Mouse (Mus musculus) embryonic stem cell, embryonic (primary cell): ENCODE data around the gene Tmem115.

ENCODE experiments used
- CTCF ChIA-PET, 4 experiments: fragments of 300-600 bp in 2 of 4; fragments of 350-600 bp in 2 of 4; sonication (Branson Sonifier 250); formaldehyde crosslinking; loops; one replicate each; lab custom pipeline; 2022; ENCODE audit warnings: inconsistent platforms in 2 of 4; lab: Charles Lee
- POLR2A ChIA-PET, 4 experiments: fragments of 300-600 bp in 2 of 4; fragments of 350-600 bp in 2 of 4; sonication (Branson Sonifier 250); formaldehyde crosslinking; loops; one replicate each; lab custom pipeline; 2022; ENCODE audit warnings: antibody characterized with exemption in 4 of 4, inconsistent platforms in 1 of 4; lab: Charles Lee

The Tmem115 gene

DNA sequence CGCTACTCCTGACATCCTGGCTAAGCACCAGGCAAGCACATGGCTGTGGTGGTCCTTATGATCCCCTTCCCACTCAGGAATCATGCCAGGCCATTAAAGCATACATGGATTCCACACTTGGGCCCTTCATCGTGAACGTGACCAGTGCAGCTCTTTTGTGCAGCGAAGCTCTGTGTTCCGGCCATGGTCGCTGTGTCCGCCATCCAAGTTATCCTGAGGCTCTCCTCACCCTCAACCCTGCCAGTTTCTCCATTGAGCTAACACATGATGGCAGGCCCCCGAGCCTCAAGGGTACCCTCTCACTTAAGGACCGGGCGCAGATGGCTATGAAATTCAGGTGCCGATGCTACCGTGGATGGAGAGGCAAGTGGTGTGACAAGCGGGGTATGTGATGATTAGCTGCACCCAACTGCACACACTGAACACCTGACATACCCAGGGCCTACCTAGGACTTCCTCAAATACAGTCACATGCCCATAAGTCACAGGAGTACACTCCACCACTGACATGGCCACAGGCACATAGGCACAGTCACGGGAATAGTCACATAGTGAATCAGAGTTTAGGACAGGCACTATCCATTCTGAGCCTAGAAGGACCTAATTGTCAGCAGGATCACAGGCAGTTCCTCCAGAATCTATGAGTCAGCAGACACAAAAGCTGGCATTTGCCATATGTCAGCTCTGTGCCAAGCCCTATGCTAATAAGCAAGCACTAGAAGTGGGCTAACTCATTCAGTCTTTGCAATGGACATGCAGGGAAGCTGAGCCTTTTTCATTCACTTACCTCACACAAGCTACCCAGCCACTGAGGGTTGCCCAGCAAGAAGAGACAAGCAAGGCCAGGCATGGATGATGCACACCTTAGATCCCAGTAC lies 45.5 kb downstream of the Tmem115 start:
- ChIA-PET POLR2A (interaction anchor here in 3 of 4 experiments (0.6 to 29.0 kb wide), 28 partner anchors 8 to 86 kb away, joined by 3 to 450 read pairs (median 7); partner anchors contain the start of genes Ifrd2 (in 3 of the 3), Cyb561d2 (in 2 of the 3), Gnai2 (in 2 of the 3) and Hyal2 (in 2 of the 3)), CTCF (interaction anchor here in 2 of 4 experiments (1.0 to 2.4 kb wide), 6 partner anchors 8 to 205 kb away, joined by 3 to 12 read pairs (median 4); no protein-coding TSS in a partner anchor)

DNA sequence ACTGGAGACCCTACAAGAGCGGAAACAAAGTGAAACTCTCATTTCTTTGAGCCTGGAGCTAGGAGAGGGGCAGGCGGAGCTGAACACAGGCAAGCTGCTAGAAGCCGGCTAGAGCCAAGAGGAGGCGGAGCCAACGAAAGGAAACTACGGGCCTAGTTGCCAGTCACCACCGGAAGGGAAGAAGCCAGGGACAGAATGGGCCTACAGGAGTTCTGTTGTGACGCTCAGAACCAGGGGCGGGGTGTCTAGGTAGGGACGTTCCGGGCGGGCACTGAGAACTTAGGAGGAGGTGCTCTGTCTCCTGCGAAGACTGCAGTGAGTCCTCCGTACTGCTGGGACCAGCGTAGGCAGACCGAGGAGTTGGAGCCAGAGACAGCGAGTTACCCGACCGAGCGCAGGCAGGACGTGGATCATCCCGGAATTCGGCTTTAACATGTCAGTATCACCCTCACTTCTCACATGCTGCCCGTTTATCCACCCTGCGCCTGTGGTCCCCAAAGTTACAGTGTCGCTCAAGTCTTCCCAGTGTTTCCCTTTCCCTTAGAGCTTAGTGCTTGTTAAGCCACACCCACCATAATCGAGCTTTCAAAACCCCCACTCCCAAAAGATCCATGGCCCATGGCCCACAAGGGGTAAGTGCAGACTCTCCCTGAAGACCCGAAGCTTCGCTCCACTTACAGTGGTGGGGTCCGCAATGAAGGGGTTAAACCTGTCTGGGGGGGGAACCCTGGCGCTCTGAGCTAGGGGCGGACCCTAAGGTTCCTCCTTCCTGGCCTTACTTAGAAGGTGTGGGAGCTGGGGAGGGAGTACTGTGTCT lies 47.0 kb downstream of the Tmem115 start, which contains the start of gene Hyal3:
Hyal3 (plus strand) TSS at position 318 of the 817 bp plus-strand sequence.
- CTCF ChIA-PET = interaction anchor here in 3 of 4 experiments (0.5 to 2.4 kb wide), 16 partner anchors 9 to 206 kb away, joined by 3 to 12 read pairs (median 4); partner anchors contain the start of genes Gnai2 (in 1 of the 3) and Hyal2 (in 1 of the 3)
- POLR2A ChIA-PET = interaction anchor here (0.6 to 29.0 kb wide), 46 partner anchors 8 to 284 kb away, joined by 3 to 450 read pairs (median 6); partner anchors contain the start of genes Gnai2 (in 3 of the 4), Hyal2 (in 3 of the 4), Cyb561d2 (in 2 of the 4) and Nprl2 (in 2 of the 4)

DNA sequence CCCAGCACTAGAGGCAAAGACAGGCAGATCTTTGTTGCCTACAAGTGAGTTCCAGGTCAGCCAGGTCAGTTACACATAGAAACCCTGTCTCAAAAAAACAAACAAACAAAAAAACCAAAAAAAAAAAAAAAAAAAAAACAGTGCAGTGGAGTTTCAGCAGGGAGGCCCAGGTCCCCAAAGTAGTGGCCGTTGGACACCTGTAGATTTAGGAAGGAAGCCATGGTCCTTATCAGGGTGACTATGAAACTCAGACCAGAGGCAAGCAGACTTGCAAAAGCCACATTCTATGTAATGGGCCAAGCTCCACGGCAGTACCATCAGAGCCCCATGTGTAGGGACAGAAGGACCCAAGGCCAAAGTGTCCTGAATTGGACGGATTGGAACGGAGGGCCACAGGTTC lies 47.8 kb downstream of the Tmem115 start:
- ChIA-PET CTCF (interaction anchor here in 2 of 4 experiments (0.7 to 2.4 kb wide), 10 partner anchors 13 to 96 kb away, joined by 3 to 12 read pairs (median 4); partner anchors contain the start of genes Gnai2 (in 1 of the 2) and Hyal2 (in 1 of the 2)), POLR2A (interaction anchor here (0.6 to 29.0 kb wide), 28 partner anchors 10 to 1214 kb away, joined by 3 to 450 read pairs (median 10); partner anchors contain the start of genes Hyal2 (in 3 of the 4), Cyb561d2 (in 2 of the 4), Nprl2 (in 2 of the 4) and Ifrd2 (in 1 of the 4))

DNA sequence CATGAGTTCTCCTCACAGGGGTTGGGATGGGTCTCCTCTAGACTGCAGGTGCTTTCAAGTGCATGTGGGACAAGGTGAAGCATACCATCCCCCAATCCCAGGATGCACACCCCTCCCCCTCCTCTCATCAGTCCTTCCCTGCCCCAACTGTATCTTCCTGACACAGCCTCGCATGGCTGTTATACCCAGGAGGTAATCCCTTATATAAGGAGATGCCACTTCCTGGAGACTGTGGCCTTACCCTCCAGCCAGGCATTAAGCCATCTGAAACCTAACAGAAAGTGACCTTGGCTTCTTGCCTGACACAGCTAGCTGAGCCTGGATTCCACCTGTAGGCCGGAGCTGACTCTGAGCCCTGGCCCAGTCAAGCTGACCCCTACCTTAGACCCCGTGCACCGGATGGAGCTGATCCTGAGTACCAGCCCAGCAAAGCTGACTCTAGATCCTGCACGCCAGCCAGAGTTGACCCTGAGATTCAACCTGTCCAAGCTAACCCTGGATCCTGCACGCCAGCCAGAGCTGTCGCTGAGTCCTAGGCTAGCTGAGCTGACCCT lies 48.8 kb downstream of the Tmem115 start:
- CTCF ChIA-PET = interaction anchor here in 3 of 4 experiments (0.8 to 2.0 kb wide), 6 partner anchors 18 to 63 kb away, joined by 3 to 5 read pairs (median 4); no protein-coding TSS in a partner anchor
- POLR2A ChIA-PET = interaction anchor here in 3 of 4 experiments (0.6 to 29.0 kb wide), 17 partner anchors 12 to 412 kb away, joined by 3 to 450 read pairs (median 4); partner anchors contain the start of genes Hyal2 (in 3 of the 3), Tusc2 (in 2 of the 3), Cyb561d2 (in 1 of the 3) and Ifrd2 (in 1 of the 3)

DNA sequence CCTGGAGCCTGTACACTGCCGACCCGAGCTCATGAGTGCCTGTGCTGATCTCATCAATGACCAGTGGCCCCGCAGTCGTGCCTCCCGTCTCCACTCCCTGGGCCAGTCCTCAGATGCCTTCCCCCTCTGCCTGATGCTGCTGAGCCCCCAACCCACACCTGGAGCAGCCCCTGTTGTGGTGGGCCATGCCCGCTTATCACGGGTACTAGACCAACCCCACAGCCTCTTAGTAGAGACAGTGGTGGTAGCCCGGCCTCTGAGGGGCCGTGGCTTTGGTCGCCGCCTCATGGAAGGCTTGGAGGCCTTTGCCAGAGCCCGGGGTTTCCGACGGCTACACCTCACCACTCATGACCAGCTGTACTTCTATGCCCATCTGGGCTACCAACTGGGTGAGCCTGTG lies 49.4 kb downstream of the Tmem115 start:
- POLR2A ChIA-PET = interaction anchor here in 3 of 4 experiments (0.7 to 29.0 kb wide), 13 partner anchors 11 to 412 kb away, joined by 3 to 450 read pairs (median 4); partner anchors contain the start of genes Hyal2 (in 2 of the 3), Tusc2 (in 2 of the 3), Cyb561d2 (in 1 of the 3) and Ifrd2 (in 1 of the 3)
- CTCF ChIA-PET = interaction anchor here in 3 of 4 experiments (0.5 to 2.0 kb wide), 4 partner anchors 17 to 62 kb away, joined by 3 to 5 read pairs (median 4); no protein-coding TSS in a partner anchor

DNA sequence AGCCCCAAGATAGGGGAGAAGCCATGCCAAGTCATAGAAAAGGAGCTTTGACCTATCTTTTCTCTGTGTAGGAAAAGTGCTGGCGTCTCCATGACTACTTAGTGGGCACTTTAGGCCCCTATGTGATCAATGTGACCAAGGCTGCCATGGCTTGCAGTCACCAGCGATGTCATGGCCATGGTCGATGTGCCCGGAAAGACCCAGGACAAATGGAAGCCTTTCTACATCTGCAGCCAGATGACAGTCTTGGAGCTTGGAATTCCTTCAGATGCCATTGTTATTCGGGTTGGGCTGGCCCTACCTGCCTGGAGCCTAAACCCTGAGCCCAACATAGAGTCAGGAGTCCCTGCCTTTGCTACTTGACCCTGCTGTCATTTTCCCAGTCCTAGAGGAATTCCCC lies 52.8 kb downstream of the Tmem115 start:
- ChIA-PET POLR2A (interaction anchor here (0.5 to 29.0 kb wide), 41 partner anchors 8 to 419 kb away, joined by 3 to 450 read pairs (median 7); partner anchors contain the start of genes Hyal1 (in 4 of the 4), Cyb561d2 (in 2 of the 4), Naa80 (in 2 of the 4) and Nprl2 (in 2 of the 4)), CTCF (interaction anchor here (0.7 to 2.5 kb wide), 9 partner anchors 10 to 91 kb away, joined by 3 to 10 read pairs (median 5); partner anchors contain the start of gene Hyal1 (in 1 of the 4))

DNA sequence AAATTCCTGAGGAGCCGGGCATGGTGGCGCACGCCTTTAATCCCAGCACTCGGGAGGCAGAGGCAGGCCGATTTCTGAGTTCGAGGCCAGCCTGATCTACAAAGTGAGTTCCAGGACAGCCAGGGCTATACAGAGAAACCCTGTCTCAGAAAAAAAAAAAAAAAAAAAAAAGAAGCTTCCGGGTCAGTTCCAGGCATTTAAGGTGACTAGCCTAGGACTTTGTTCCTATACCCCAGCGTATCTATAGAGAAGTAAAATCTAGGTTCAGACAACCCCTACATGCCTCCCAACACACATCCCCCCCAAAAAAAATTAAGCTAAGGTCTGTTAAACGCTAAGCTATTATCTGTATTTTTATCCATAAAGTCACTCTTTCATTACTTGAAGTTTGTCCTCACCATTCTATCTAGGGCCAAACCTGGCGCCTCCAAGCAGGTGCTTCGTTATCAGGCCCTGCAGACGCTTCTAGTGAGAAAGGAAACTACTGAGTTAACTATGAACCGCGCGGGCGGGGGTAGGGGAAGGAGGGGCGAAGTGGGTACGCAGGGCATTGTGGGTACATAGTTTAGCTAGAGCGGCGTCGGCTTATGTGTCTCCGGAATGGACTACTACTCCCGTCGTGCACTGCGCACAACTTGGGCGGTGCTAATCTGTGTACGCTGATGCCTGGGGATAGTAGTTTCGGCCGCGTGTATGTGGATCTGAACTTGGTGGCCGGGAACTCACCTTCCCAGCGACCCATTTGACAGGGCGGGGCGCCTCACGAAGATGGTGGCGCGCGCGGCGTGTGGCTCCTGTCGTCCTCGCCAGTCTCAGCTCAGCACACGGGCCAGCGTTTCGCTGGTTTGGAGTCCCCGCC lies 53.5 kb downstream of the Tmem115 start, which contains the start of gene Ifrd2:
Ifrd2 (plus strand) TSS at position 669 of the 859 bp plus-strand sequence.
- POLR2A ChIA-PET = interaction anchor here (0.5 to 29.0 kb wide), 68 partner anchors 7 to 752 kb away, joined by 3 to 450 read pairs (median 4); partner anchors contain the start of genes Hyal1 (in 4 of the 4), Naa80 (in 3 of the 4), Zmynd10 (in 3 of the 4) and Cyb561d2 (in 2 of the 4)
- CTCF ChIA-PET = interaction anchor here (0.6 to 2.5 kb wide), 27 partner anchors 11 to 236 kb away, joined by 3 to 10 read pairs (median 3); partner anchors contain the start of genes Hyal1 (in 1 of the 4) and Zmynd10 (in 1 of the 4)

DNA sequence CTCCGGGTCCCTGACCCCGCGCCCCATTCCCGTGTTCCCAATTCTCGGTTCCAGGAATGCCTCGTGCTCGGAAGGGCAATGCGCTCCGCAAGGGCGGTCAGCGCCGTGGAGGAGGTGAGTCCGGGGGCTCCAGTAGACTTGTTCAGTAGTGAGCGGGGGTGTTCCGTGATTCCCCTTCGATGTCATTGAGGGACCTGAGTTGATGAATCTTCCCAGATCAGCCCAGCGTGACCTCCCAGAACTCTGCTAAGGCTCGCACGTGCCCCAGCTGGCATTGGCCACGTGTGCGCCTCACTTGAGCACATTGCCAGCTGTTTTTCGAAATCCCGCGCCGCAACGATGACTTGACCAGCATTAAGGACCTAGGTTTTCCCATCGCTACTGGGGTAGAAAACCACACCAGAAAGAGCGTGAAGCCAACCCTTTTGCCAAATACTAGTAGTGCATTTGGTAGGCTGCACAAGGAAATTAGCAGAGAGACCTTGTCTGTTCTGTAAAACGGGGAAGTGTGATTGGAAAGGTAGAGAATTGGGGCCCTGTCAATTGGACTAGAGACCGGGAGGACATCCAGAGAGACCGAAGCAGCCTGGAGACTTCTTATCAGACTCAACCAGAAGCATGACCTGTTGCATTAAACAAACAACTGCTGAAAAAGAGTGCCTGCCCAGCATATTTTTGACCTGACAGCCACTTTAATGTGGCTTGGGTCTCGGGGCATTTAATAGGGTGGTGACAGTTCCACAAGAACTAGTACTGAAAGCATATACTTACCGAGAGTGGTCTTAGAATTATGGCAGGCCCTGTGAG lies 54.3 kb downstream of the Tmem115 start:
- ChIA-PET POLR2A (interaction anchor here (0.5 to 29.0 kb wide), 53 partner anchors 6 to 751 kb away, joined by 3 to 450 read pairs (median 5); partner anchors contain the start of genes Hyal1 (in 4 of the 4), Naa80 (in 3 of the 4), Cyb561d2 (in 2 of the 4) and Gnai2 (in 2 of the 4)), CTCF (interaction anchor here in 3 of 4 experiments (0.6 to 2.9 kb wide), 23 partner anchors 11 to 87 kb away, joined by 3 to 10 read pairs (median 4); partner anchors contain the start of gene Hyal1 (in 1 of the 3))
